Mouse (Mus musculus) ES-E14 (cell line): ENCODE results near the gene Cct2. TPM values are rescaled to one million over a fixed set of nuclear protein-coding genes. Genes with fewer than 3 reads are reported as not detected.

Experiments
- DNase-seq: peaks from one replicate; pipeline ENCODE4 v3.0.0-alpha.2; 2013; ENCODE audit warnings: low read depth, low spot score
- H3K27ac ChIP-seq: 2 replicates; pipeline ENCODE4 v1.5.1; 2012; ENCODE audit warnings: low read depth, mild to moderate bottlenecking, low read length, moderate library complexity, mixed read lengths; ENCODE audit not compliant: poor library complexity, insufficient read depth, severe bottlenecking
- H3K36me3 ChIP-seq: 2 replicates; pipeline ENCODE4 v1.6.1; 2012; ENCODE audit warnings: mild to moderate bottlenecking, low read length, moderate library complexity, mixed read lengths; ENCODE audit not compliant: control insufficient read depth, poor library complexity, insufficient read depth, severe bottlenecking
- H3K4me1 ChIP-seq, 2 experiments: fragments of 150-350 bp in 1 of 2; sonication (generic) in 1 of 2; 2 replicates each; pipeline ENCODE4 v1.6.1; 2012; ENCODE audit warnings: low read length in 2 of 2, mild to moderate bottlenecking in 1 of 2, mixed read lengths in 1 of 2; ENCODE audit not compliant: control insufficient read depth in 2 of 2, insufficient read depth in 2 of 2, poor library complexity in 1 of 2
- H3K4me3 ChIP-seq, 2 experiments: fragments of 150-350 bp in 1 of 2; sonication (generic) in 1 of 2; 2 replicates each; pipeline ENCODE4 v1.5.1; 2012; ENCODE audit warnings: low read length in 2 of 2, low read depth in 1 of 2, mild to moderate bottlenecking in 1 of 2, mixed read lengths in 1 of 2; ENCODE audit not compliant: insufficient read depth in 1 of 2, poor library complexity in 1 of 2, severe bottlenecking in 1 of 2
- H3K9ac ChIP-seq: 2 replicates; pipeline ENCODE4 v1.6.1; 2012; ENCODE audit warnings: low read depth, mild to moderate bottlenecking, low read length, mixed read lengths; ENCODE audit not compliant: poor library complexity, insufficient read depth, severe bottlenecking
- H3K9me3 ChIP-seq: fragments of 150-350 bp; sonication (generic); 2 replicates; pipeline ENCODE4 v1.6.1; 2012; ENCODE audit warnings: low read depth, mild to moderate bottlenecking, low read length; ENCODE audit not compliant: control insufficient read depth, insufficient read depth
- CHD2 ChIP-seq: IDR thresholded peaks from 2 replicates; pipeline ENCODE4 v1.6.1; 2014; ENCODE audit warnings: mild to moderate bottlenecking, low read depth, low read length, inconsistent platforms
- HCFC1 ChIP-seq: IDR thresholded peaks from 2 replicates; pipeline ENCODE4 v1.6.1; 2012; ENCODE audit warnings: low read length, inconsistent platforms, borderline replicate concordance; ENCODE audit not compliant: insufficient read depth
- MAFK ChIP-seq: IDR thresholded peaks from 2 replicates; pipeline ENCODE4 v1.6.1; 2014; ENCODE audit warnings: mild to moderate bottlenecking, low read depth, low read length, inconsistent platforms; ENCODE audit not compliant: insufficient read depth
- ZC3H11A ChIP-seq: IDR thresholded peaks from 2 replicates; pipeline ENCODE4 v1.6.1; 2012; ENCODE audit warnings: low read depth, mild to moderate bottlenecking, inconsistent platforms, low read length, borderline replicate concordance
- ZNF384 ChIP-seq: IDR thresholded peaks from 2 replicates; pipeline ENCODE4 v1.6.1; 2012; ENCODE audit warnings: low read depth, low read length, inconsistent platforms
- in situ Hi-C, 2 experiments: fragments of 600-800 bp; cut with MboI; formaldehyde crosslinking; loops; one replicate each; pipeline ENCODE4 v1.15.1; 2025; ENCODE audit warnings: low sequenced_read_pairs in 2 of 2, inconsistent platforms in 1 of 2; ENCODE audit not compliant: unreplicated experiment in 2 of 2
- total RNA-seq: library from RNA; depleted of rRNA; stranded (reverse); fragments of 300-350 nt; gene quantifications from 2 replicates; pipeline ENCODE4 v1.2.3, GENCODE M21; 2012

The Cct2 gene
- total RNA-seq, 1 experiment = 441 TPM

DNA sequence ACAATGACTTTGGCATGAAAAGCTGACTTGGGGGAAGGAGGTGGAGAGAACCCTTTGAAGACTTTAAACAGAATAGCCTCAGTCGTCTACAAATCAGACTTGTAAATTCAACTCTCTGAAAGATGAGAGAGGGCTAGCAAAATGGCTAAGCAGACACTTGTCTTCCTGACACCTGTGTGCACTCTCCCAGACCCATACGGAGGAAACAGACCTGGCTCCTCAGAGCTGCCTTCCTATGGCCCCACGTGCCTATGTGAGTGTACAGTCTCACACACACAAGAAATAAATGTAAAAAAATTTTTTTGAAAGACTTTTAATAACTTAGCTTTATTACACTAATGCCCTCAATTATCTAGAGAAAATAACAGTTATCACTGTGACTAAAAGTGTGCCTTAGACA lies 43.1 kb upstream of the Cct2 start:
- no peak overlapping the region for H3K27ac ChIP-seq
- in situ Hi-C loops = no loop called here
- H3K36me3 ChIP-seq = no peaks in the 10 kb centered on the region

DNA sequence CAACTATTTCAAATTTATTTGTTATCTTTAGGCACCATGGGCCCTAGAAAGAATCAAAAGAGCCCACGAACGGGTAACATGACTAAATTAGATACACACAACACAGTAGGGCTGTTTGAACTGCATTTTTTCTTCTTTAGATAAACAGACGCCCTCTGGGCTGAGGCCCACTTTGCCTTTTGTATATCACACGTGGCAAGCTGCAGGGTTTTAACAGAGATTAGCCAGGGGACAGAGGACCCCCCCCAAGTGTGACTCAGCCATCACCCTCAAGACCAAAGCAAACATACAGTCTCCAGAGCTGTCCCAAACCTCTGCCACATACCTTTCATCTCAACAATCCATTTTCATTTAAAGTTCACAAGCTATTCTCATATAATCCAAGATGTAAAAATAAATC lies 42.6 kb upstream of the Cct2 start:
- in situ Hi-C loops = no loop called here
- no peak for DNase-seq
- no peak for TF ChIP-seq CHD2
- TF ChIP-seq MAFK = no peak
- no peak for TF ChIP-seq ZNF384
- no peak for TF ChIP-seq ZC3H11A
- no peak for TF ChIP-seq HCFC1
- Histone ChIP-seq H3K4me3 (no peak overlapping the region), H3K36me3 (no peaks in the 10 kb centered on the region), H3K9ac (no peak overlapping the region), H3K27ac (no peak overlapping the region), H3K4me1 (peaks cover 0 to 3% of the 10 kb centered on the region in 2 experiments; a peak in 1 of 4 replicates), H3K9me3 (no peaks in the 10 kb centered on the region)

More for the DNA sequence above, 43.1 kb upstream of the Cct2 start:
- no peaks in the 10 kb centered on the region for H3K9me3 ChIP-seq
- peaks cover 0 to 3% of the 10 kb centered on the region in 2 experiments; a peak in 1 of 4 replicates for H3K4me1 ChIP-seq
- H3K9ac ChIP-seq = no peak overlapping the region
- TF ChIP-seq ZNF384 = no peak
- no peak for TF ChIP-seq HCFC1
- TF ChIP-seq CHD2 = no peak
- no peak for TF ChIP-seq MAFK
- no peak for TF ChIP-seq ZC3H11A
- no peak overlapping the region for H3K4me3 ChIP-seq
- no peak for DNase-seq

DNA sequence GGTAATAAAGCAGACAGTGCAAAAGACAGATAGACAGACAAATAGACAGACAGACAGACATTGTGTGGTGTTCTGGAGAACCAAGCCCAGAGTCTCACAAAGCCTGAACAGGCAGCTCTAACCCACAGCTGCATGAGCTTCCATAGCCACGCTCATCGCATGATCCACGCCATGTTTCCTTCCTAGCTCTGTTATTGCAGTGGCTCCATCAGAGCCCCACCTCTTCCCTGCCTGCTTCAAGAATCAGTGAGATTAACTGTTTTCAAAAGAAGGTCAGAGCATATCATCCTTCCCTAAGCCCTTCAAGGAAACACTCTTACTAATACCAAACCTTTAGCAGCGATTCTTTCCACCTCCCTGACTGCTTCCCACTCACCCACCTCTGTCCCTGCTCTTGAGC lies 41.4 kb upstream of the Cct2 start:
- no peaks in the 10 kb centered on the region for H3K36me3 ChIP-seq
- no peak overlapping the region for H3K9ac ChIP-seq
- peaks cover 0 to 3% of the 10 kb centered on the region in 2 experiments; a peak in 1 of 4 replicates for H3K4me1 ChIP-seq
- TF ChIP-seq ZNF384 (no peak), CHD2 (no peak), MAFK (no peak), ZC3H11A (no peak)
- H3K27ac ChIP-seq = no peak overlapping the region
- no peak for DNase-seq
- no peak overlapping the region for H3K4me3 ChIP-seq
- in situ Hi-C loops = no loop called here
- no peaks in the 10 kb centered on the region for H3K9me3 ChIP-seq

DNA sequence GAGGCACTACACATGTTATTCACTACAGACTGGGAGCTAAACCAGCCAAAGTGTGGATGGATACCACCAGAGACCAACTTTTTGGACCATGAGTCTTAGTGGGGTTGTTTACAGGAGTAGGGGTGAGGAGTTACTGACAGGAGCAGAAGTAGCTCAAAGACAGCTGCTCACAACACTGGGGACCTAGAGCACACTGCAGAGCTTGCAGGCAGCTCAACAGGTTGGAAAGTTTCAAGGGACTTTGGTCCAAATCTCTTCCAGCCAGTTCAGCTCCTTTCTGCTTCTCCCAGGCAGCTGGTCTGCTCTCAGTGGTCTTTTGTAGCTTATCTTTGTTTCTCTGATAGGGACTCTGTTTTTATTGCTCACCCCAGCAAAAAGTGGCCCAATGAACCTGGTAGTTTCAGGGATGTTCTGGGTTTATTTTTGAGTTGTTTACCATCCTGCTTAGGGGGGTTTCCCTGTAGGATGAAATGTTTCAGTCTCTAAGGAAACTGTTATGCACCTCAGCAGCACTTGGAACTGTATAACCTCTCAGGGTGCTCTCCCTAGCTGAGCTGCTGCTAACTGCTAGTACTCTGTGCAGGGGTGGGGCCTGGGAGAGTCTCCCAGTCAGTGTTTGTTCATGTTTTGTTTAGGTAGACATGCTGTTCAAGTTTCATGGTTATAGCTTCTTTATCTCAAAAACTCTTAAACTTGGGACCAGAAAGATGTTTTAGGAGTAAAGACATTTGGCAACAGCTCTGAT lies 40.4 kb upstream of the Cct2 start:
- Histone ChIP-seq H3K4me3 (no peak overlapping the region), H3K4me1 (peaks cover 0 to 3% of the 10 kb centered on the region in 2 experiments; a peak in 1 of 4 replicates), H3K9me3 (no peaks in the 10 kb centered on the region), H3K36me3 (no peaks in the 10 kb centered on the region), H3K27ac (no peak overlapping the region), H3K9ac (no peak overlapping the region)
- in situ Hi-C loops = no loop called here
- no peak for DNase-seq
- no peak for TF ChIP-seq MAFK
- TF ChIP-seq ZNF384 = no peak
- TF ChIP-seq HCFC1 = no peak
- no peak for TF ChIP-seq ZC3H11A
- TF ChIP-seq CHD2 = no peak

DNA sequence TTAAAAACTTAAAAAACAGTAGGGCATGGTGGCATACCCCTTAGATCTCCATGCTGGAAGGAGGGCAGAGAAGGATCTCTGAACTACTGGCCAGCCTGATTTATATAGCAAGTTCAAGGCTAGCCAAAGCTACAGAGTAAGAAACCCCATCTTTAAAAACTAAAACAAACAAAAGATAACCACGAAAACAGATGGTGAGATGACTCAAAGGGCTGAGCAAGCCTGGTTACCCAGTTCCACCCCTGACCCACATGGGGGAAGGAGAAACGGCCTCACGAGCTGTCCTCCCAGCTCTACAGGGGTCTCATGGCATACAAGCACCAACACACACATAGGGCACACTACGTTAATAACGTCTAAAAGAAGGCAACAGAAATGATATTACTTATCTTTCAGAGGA lies 36.6 kb upstream of the Cct2 start:
- Histone ChIP-seq H3K4me1 (no peaks in the 10 kb centered on the region), H3K4me3 (no peak overlapping the region), H3K9me3 (no peaks in the 10 kb centered on the region), H3K9ac (no peak overlapping the region), H3K36me3 (no peaks in the 10 kb centered on the region), H3K27ac (no peak overlapping the region)
- DNase-seq = no peak
- TF ChIP-seq MAFK (no peak), ZC3H11A (no peak), HCFC1 (no peak), ZNF384 (no peak), CHD2 (no peak)
- in situ Hi-C loops = no loop called here
